Mouse (Mus musculus) embryo, embryonic 11.5 days (tissue): ENCODE measurements around the gene Actn4.

Experiments
- DNase-seq: peaks from one replicate; pipeline ENCODE4 v3.0.0-alpha.2; 2012; ENCODE audit warnings: low read depth, low spot score

Gene Actn4

DNA sequence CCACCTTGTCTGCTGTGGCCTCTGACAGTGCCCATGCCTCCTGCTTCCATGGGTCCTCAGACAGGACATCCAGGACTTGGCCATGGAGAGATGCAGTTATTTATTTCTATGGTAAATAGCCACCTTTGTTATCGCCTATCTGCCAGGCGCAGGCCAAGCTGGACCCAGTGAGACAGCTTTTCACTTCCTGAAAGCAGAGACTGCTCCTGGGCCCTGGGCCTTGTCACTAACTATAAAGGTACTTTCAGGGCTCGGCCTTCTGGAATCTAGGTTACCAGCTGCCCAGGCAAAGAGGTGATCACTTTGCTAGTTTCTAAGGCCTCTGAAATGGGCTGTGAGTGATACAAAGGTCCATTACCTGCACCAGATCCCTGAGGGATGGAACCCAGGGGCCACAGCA lies 37.3 kb downstream of the Actn4 start:
- no peak for DNase-seq

DNA sequence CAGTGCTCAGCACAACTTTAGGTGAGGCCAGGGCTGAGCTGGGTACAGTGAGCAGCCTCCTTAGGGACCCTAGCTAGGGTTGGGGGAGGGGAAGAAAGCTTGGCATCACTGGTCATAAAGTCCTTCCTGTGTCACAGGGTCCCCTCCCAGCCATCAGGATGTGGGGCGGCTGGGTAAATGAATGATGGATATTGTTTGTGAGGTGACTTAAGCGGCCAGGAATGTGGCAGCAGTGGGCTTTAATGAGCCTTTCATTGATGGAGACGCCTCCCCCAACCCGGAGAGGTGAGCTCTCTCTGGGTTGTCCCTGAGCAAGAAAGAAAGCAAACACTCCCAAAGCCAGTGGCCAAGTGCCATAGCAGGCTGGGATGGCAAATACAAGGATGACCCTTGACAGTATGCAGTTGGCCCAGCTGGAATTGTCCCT lies 38.3 kb downstream of the Actn4 start:
- DNase-seq: no peak

DNA sequence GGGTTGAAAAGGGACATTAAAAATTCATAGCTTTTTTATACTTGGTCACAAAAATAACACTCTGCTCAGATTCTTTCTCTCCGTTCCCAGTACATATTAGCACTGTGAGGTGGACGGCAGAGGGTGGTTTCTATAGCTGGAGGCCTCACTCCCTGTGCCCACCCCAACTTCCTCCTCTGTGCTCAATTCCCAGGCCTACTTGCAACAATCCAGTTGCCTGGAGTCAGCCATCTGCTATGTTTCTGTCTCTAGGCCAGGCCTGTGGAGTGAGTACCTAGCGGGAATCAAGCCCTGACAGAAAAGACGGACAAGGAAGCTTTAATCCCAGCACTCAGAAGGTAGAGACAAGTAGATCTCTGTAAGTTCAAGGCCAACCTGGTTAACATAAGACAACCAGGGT lies 39.5 kb downstream of the Actn4 start:
- no peak for DNase-seq

DNA sequence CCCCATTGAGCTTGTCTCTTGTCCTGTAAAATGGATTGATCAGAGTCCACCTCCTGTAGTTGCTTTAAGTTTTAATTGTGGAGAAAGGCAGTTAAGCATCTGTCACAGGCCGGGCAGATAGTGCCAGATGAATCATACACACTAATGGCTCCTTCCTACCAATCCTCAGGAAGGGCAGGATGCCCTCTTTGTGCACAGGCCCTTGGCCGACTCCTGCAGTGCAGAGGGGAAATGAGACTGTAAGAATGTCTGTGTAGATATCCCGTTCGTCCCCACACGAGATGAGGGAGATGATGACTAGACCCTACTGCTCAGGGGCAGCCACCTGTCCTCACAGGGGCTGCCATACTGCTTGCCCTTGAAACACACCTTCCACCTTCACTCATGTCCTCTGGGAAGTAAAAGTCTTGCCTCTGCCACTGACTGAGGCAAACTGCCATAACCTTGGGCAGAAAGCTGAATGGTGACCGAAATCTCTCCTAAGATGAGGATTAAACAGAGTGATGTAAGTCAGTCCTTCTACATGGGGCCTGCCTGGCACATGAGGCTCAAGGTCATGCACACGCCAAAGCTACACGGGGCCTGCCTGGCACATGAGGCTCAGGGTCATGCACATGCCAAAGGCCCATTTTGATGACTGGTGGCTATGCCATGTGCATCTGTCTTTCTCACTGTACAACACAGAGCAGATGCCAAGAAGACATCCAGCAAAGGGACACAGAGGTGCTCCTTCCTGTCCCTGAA lies 40.2 kb downstream of the Actn4 start:
- no peak for DNase-seq

DNA sequence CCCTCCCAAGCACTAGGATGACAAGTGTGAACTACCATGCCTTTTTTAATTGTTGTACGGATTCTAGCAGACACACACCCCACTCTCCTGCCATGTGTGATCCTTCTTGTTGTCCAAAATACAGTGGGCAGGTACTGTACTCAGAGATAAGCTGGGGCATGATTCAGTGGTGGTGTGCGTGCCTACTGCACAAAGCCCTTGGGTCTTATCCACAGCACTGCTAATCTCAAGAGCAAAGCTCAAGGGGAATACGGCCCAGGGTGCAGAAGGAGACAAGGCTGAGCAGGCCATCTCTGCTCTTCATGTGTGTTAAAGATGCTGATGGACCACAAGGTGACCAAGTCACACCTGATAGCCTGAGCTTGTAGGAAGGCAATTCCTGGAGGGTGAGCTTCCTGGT lies 41.0 kb downstream of the Actn4 start:
- no peak for DNase-seq

DNA sequence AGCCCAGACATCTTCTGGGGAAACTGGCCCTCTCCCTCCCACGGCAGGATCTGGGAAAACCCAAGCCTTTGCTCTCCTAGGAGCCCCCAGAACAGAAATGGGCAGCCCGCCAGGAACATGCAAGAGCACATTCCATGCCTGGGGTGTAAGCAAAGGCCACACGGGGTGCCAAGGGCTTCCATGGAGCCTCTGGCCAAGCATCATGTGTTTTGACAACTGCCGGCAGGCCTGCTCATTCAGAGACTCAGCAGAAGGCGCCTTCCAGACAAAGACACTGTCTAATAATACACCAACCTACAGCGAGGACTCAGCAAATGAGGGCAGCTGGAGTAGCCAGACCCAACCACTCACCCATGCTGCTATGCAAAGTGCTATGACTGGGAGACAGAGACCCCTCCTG lies 42.3 kb downstream of the Actn4 start:
- DNase-seq: peak; percentile 17

DNA sequence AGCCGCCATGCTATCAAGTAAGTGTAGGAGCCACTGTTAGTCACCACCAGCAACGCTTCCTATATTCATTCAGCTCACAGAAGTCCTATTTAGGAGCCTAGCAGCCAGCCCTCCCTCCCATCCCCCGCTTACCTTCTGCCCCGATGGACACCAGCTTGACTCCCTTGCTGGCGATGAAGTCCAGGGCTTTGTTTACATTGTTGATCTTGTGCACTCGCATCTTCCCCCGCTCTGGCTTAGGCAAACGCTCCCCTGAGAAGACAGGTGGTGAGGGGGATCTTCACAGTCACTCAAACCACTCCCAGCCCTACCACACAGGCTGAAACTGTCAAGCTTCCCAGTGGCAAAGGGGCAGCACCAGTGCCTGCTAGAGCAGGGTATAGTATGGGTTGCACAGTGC lies 43.6 kb downstream of the Actn4 start:
- no peak for DNase-seq

DNA sequence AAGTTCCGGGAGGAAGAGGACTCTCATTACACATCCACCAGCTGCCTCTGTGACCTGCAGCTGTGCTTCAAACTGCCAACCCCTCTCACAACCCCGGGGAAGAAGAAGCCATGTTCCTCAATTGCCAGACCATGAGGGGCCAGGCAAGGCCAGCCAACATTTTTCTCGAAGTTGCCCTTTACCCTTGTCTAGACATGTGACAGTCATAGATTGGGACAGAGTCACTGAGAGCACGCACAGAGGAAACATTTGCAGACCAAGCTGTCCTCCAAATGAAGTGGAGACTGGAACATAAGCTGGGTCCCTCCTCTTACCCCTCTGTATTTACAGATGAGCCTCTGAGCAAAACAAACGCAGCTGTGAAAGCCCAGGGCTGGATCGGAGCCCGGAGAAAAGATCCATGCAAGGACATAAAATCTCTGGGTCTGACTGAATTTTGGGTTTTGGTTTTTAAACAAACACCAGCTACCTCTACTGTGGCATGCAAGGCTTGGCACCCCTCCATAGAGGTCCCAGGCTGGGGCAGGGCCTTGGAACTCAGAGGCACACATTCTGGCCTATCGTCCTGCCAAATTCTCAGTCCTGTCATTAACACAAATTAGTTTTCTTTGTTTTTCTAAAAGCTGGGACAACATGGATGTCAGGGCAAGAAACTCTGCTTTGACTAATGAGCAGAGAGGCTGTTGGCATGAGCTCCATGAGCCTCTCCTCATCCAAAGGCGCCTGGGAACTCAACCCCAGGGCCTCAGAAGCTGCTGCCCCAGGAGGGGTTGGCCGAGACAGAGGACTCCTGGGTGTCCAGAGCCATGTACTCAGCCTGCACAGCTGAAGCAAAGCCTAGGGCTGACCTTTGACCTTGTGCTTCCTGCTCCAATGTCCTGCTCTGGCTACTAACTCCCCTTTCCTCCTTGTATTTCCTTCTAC lies 44.4 kb downstream of the Actn4 start:
- DNase-seq: no peak

DNA sequence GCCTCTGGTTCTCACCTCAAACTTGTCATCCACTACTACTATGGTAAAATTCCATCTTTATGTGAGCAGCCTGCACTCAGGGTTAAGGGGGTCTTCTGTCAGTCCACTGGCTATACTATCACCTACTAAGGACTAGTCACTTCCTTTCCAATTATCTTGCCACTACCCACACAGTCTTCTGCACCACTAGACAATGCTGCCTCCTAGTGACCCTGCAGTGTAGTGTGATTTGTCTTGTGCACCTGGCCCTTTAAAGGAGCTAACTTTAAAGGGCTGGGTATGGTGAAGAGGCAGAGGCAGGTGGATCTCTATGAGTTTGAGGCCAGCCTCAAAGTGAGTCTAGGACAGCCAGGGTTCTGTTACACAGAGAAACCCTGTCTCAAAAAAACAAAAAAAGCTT lies 45.6 kb downstream of the Actn4 start:
- DNase-seq: no peak

DNA sequence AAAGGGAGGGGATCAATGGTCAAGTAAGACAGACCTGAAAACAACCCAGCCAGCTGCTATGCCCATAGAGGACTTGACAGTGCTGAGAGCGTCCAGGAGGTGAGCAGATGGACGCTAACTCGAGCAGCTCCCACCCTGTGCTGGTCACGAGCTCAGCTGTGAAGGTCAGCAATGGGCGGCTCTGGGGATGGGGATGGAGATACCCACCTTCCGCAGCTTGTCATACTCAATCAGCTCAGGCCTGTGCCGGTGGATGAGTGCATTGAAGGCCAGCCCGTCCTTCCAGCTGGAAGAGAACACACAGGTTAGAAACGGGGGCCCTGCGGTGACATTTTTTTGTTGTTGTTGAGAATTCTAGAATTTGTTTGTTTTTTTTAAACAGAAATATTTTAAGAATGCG lies 49.0 kb downstream of the Actn4 start:
- no peak for DNase-seq

DNA sequence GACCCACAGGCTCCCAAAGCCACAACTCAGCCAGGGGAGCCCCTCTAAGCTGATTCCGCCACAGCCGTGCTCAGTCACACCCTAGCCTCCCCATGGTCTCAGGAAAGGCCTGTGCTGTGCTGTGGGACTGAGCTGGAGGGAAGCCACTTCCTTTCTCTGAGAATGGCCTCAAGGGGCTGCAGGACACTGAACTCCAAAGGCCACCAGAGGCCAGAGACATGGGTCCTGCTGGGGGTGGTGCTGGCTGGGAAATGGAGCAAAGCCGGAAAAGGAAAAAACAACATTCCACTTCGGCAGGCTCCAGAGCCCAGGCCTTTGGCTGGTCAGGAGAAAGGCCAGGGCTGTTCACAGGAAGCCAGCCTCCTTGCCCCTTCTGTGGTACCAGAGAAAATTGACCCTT lies 50.5 kb downstream of the Actn4 start:
- DNase-seq: no peak

DNA sequence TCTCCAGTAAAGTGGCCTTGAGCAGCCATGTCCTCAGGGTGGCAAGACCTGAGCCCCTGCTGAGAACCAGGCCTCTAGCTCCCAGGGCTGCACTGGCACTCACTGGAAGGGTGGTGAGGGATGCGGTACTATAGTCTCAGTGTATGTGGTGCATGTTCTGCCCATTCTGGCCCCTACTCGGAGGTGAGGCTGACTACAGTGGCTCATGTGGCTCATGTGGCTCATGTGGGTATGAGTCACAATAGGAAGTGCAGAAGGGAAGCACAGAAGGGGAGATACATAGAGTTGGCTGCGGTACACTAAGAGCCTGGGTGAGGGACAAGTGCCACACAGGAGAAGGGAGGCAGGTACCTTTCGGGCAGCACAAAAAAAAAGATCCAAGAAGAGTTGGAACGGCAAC lies 54.9 kb downstream of the Actn4 start:
- no peak for DNase-seq

DNA sequence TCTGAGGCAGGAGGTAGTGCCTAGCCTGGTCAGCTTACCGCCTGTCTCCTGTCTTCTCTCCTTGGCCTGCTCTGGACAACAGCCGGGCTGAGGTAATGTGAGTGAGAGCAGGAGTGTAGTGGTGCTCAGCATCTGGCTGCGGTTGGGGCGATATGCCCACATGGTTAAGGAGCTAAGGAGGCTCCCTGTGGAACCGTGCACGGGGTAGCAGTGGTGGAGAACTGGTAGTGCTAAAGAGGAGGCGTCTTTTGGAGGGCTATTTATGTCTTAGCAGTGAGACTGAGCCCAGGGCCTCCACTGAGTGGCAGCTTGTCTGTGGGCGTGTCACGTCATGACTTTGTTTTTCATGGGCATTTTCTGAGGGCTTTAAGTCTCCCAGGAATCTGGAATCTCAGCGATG lies 58.4 kb downstream of the Actn4 start:
- DNase-seq: no peak

DNA sequence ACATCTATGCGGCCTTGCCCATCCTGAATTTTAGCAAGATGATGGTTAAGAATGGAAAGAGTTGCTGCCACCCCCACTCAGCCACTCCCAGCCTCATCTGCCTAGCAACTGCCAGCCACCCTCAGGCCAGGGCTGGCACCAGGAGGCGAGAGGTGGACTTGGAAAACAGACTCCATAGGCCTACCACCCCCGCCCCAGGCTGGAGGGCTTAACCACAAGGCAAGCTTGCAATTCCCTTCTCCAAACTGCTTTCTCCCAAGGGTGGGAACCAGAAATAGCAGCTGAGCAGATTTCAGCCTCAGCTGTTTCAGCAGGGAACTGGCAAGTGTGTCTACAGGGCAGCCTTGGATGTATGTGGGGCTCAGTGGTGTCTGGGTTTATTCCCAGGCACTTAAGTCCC lies 59.3 kb downstream of the Actn4 start:
- DNase-seq: no peak

DNA sequence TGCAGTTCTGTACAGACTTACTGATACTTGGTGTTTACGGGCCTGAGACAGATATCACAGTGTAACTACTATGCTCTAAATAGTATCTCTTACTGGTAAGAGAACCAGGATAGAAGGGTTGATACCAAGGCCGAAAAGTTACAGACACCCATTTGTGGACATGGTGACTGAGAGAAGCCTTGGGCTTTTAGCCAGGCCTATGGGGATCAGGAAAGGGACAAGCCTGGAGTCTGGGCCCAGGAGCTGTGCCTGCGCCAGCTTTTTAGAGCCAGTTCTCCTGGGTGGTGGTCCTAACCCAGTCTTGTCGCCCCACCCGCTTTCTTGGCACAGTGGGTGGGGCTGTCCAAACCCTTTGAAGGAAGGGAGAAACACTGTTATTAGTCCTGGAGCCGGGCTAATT lies 60.0 kb downstream of the Actn4 start:
- DNase-seq: no peak

DNA sequence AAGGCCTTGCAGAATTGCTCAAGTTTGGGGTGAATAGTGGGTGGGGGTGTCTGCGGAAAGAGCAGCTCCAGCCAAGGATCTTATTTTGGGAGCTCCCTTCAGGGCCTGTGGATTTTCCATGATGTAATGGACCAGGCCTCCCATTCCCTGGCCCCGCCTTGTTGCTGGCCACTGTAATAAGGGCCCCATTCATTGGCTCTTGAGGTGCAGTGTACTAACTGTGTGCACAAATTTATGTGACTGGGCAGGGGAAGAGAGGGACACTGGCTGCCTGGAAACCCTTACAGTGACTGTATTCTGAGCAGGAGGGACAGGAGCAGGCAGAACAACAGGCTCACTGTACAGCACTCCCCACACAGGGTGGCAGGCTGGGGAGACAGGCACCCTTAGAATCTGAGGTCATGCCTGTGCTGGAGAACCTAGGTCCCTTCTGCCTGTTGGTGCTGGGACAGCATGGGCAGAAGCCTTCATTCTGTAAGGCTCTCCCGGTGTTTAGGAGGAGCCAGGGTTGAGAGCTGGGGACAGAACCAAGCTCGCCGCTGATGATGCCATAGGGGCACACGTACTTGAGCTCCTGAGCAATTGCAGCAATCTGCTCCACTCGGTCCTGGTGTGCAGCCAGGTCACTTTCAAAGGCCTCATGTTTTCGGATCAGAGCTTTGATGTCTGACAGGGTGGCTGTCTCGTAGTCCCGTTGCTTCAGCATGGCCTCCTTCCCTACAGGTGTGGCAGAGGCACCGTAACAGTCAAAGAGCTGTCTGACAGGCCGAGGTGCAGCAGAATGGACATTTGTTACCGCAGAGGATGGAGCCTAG lies 60.6 kb downstream of the Actn4 start:
- DNase-seq: no peak

DNA sequence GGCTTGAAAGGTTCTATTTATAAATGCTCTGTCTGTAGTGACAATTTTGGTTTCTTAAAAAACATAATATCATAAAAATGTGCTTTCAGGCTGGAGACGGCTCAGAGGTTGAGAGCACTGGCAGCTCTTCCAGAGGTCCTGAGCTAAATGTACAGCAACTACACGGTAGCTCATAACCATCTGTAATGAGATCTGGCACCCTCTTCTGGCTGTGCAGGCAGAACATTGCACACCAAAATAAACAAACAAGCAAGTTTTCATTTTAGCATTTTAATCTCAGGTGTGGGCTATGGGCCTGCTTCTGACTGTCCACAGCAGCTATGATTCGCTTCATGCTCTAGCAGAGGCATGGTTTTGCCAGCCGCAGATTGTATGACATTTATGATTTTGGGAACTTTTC lies 62.2 kb downstream of the Actn4 start:
- no peak for DNase-seq

DNA sequence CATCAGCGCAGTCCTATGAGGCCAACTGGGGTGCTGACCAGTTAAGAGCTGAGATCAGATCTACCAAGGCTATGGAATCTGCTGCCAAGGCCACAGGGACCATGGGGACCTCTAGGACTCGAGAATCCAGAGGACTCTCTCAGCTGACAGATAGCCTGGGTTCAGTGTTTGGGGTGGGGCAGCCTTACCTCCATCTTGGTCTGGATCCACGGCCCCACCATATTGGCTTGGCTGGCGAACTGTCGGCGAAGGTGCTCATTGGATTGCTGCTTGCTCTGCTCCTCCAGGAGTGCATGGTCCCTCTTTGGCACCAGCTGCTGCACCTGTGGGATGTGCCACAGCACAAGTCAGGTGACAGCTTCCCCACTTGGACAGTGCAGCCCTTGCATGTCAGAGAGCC lies 64.5 kb downstream of the Actn4 start:
- no peak for DNase-seq

DNA sequence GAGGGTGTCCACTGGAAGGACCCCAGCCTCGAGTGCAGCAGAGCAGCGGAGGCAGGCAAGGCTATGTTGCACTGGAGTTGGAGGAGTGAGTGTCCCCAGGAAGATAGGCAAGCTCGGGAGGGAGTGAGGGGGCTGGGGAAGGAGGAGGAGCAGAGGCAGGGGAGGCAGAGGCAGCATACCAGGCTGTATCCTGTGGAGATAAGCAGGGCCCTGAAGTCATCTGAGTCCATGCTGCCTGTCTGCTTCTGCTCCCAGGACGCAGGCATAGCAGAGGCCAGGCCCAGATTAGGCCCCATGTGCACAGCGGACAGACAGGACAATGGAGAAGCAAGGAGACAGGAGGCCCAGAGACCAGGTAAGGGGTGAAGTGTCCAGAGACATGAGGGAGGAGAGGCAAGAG lies 67.2 kb downstream of the Actn4 start:
- DNase-seq: no peak

DNA sequence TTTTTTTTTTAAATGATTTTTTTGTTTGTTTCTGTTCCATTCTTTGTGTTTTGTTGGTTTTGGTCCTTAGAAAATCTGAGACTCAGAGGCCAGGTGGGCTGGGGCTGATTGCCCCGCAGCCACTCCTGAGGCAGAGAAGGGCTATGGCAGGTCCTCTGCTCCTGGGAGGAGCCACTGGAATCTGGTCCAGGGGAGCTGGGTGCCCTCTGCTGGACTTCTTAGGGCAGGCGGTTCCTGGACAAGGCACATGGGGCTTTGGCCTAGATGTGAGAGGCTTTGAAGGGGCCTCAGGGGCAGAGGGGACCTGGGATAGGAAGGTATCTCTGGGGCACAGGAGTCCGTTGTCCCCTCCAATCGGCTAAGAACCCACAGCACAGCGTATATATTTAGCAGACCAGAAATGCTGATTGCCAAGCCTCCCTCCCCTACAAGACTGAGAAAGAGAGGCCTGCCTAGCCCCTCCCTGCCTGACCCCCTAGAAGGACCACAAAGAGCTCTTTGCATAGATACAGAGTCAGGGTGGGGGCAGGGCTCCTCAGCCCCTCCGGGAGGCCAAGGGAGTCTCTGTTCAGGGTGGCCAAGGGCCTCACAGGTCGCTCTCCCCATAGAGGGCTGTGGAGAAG lies 68.4 kb downstream of the Actn4 start:
- peak; percentile 30 for DNase-seq

DNA sequence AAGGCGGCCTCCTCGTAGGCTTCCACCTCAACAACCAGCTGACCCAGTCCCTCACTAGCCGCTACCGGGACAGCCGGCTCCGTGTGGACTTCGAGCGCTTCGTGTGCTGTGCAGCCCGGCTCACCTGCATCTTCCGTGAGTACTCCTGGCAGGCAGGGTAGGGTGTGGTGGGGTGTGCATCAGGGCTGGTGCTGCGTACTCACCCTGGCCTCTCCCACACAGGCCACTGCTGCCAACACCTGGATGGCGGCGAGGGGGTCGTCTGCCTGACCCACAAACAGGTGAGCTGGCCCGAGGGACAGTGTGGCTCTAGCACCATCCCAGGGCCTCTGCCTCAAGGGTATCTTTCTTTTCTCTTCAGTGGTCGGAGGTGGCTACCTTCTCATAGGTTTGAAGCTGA lies 69.5 kb downstream of the Actn4 start:
- DNase-seq: no peak

DNA sequence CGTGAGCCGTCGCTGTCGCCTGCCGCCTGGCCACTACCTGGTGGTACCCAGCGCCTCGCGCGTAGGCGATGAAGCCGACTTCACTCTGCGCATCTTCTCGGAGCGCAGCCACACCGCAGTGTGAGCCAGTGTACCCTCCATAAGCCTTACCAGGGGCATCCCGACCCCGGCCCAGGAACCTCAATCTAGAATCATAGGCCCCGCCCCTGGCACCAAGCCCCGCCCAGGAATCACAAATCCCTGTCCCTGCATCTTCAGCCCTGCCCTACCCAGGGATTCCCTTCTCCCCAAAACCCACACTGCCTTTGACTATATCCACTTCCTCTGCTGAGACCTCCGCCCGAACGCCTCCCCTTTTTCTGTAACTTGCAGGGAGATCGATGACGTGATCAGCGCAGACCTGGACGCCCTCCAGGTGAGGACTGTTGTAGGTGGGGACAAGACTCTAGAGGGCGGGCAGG lies 73.4 kb downstream of the Actn4 start:
- DNase-seq: no peak
